12 mouse cellular contexts compared by ENCODE assay signal in the genomic region with DNA sequence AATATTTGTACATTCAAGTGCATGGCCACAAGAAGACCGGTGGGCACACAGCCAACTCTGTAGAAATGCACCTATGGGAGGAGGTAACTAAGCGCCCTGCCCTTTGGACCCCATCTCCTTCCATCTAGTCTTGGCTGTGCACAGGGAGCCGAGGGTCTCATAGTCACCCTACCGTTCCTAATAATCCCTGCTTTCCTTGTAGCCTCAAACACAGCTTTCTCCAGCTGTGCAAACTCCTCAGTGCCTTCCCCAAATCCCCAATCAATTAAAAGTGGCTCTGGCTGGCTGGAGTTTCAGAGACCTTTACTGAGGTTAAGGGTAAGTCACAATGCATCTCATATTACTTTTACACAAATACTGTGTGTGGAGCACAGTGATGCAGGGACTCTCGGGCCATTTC.
DNase-seq lines count a peak whose midpoint lies in the region; ATAC-seq lines count a peak whose summit lies in the region.
"Had no signal": no experiment of that assay in that cellular context is flagged by ENCODE, and none has a peak within 500 bp of the region (broad histone marks: within the 10 kb centered on the region; RNA-seq: fewer than 3 reads in every experiment).

No protein-coding gene starts in this region.

- H3K4me2 ChIP-seq in hindbrain, embryonic 11.5 days (replicated peaks; ENCODE audit: low read depth, low read length): no peak overlapping the region
- H3K4me2 ChIP-seq in limb, embryonic 12.5 days: no peak overlapping the region
- H3K4me2 ChIP-seq: midbrain, embryonic 13.5 days; neural tube, embryonic 12.5 days had no signal

- H3K4me1 ChIP-seq in hindbrain, embryonic 10.5 days (replicated peaks): peaks cover 28% of the 10 kb centered on the region
- H3K4me1 ChIP-seq in hindbrain, embryonic 11.5 days (replicated peaks; ENCODE audit: control insufficient read depth, insufficient read depth, low read length): peaks cover 6% of the 10 kb centered on the region; the same call in 1 of the 2 replicates
- peaks cover 48% of the 10 kb centered on the region for H3K4me1 ChIP-seq in limb, embryonic 12.5 days (replicated peaks)

- no peak overlapping the region for H3K27ac ChIP-seq in hindbrain, embryonic 10.5 days
- no peak overlapping the region for H3K27ac ChIP-seq in hindbrain, embryonic 11.5 days (ENCODE audit: low read depth, low read length)
- no peak overlapping the region for H3K27ac ChIP-seq in limb, embryonic 12.5 days
- H3K27ac ChIP-seq: midbrain, embryonic 13.5 days; neural tube, embryonic 12.5 days had no signal

- H3K9ac ChIP-seq in hindbrain, embryonic 11.5 days (ENCODE audit: low read depth, low read length): no peak overlapping the region
- no peak overlapping the region for H3K9ac ChIP-seq in limb, embryonic 12.5 days (replicated peaks)
- H3K9ac ChIP-seq: midbrain, embryonic 13.5 days; neural tube, embryonic 12.5 days had no signal

- WGBS in hindbrain, embryonic 10.5 days: 57% methylated on average over 5 of the region's 5 CpGs
- 54% methylated on average over 5 of the region's 5 CpGs for WGBS in hindbrain, embryonic 11.5 days
- WGBS in limb, embryonic 12.5 days: 29% methylated on average over 5 of the region's 5 CpGs

- no peaks in the 10 kb centered on the region for H3K9me3 ChIP-seq in hindbrain, embryonic 10.5 days
- no peaks in the 10 kb centered on the region for H3K9me3 ChIP-seq in hindbrain, embryonic 11.5 days (ENCODE audit: control insufficient read depth, low read length)
- H3K9me3 ChIP-seq in limb, embryonic 12.5 days: no peaks in the 10 kb centered on the region
- H3K9me3 ChIP-seq: midbrain, embryonic 13.5 days; neural tube, embryonic 12.5 days had no signal

- DNase-seq in hindbrain, embryonic 10.5 days (ENCODE audit: low spot score): peak; percentile 15
- DNase-seq in hindbrain, embryonic 11.5 days (ENCODE audit: low spot score): no peak
- DNase-seq in embryo, embryonic 11 days: peak; percentile 57
- DNase-seq in kidney, adult 8-10 months: peak; percentile 24 to 37
- no peak for DNase-seq in spleen, postnatal 10 days (ENCODE audit: low spot score in 2 of 2)
- DNase-seq in layer of hippocampus, postnatal 36 days: no peak
- no peak for DNase-seq in adrenal gland, adult 18-20 months (ENCODE audit: low spot score in 2 of 2)
- DNase-seq: liver; retina, postnatal 1 day had no signal

- H3K4me3 ChIP-seq in hindbrain, embryonic 10.5 days: no peak overlapping the region
- no peak overlapping the region for H3K4me3 ChIP-seq in hindbrain, embryonic 11.5 days (ENCODE audit: low read depth, low read length)
- H3K4me3 ChIP-seq in limb, embryonic 12.5 days (replicated peaks): no peak overlapping the region
- H3K4me3 ChIP-seq: midbrain, embryonic 13.5 days; neural tube, embryonic 12.5 days had no signal

- no peaks in the 10 kb centered on the region for H3K27me3 ChIP-seq in hindbrain, embryonic 10.5 days (ENCODE audit: insufficient read depth, poor library complexity, severe bottlenecking)
- H3K27me3 ChIP-seq in hindbrain, embryonic 11.5 days (ENCODE audit: control insufficient read depth, insufficient read depth, low read length): no peaks in the 10 kb centered on the region
- H3K27me3 ChIP-seq in limb, embryonic 12.5 days: no peaks in the 10 kb centered on the region
- H3K27me3 ChIP-seq: midbrain, embryonic 13.5 days; neural tube, embryonic 12.5 days had no signal

- no peak for ATAC-seq in hindbrain, embryonic 11.5 days (ENCODE audit: low FRiP score)
- peak; percentile 90 for ATAC-seq in limb, embryonic 12.5 days (ENCODE audit: insufficient number of reproducible peaks, insufficient read depth, low FRiP score, low TSS enrichment, low read depth)
- ATAC-seq: midbrain, embryonic 13.5 days had no signal

- no peaks in the 10 kb centered on the region for H3K36me3 ChIP-seq in hindbrain, embryonic 10.5 days
- H3K36me3 ChIP-seq in hindbrain, embryonic 11.5 days (ENCODE audit: control insufficient read depth, insufficient read depth, low read length): no peaks in the 10 kb centered on the region
- no peaks in the 10 kb centered on the region for H3K36me3 ChIP-seq in limb, embryonic 12.5 days
- H3K36me3 ChIP-seq: midbrain, embryonic 13.5 days; neural tube, embryonic 12.5 days had no signal

Comparison
In these comparisons a context has a peak if more than half of its experiments do, and no peak if none do; other contexts are left out.
1. DNase-seq: peak in hindbrain, embryonic 10.5 days (single experiment), embryo, embryonic 11 days (single experiment) and kidney, adult 8-10 months (2 of 2); none in hindbrain, embryonic 11.5 days (single experiment), spleen, postnatal 10 days (0 of 2), layer of hippocampus, postnatal 36 days (0 of 2) and adrenal gland, adult 18-20 months (0 of 2).